Mouse (Mus musculus) urinary bladder, postnatal 0 days (tissue): Measurements from ENCODE around the gene Pde9a. TPM values are rescaled to one million over a fixed set of nuclear protein-coding genes. Genes with fewer than 3 reads are reported as not detected.

Source experiments
- polyA plus RNA-seq: library from polyadenylated mRNA; unstranded; fragments of >200 nt; fragmentation: Nextera tagmentation; extraction: Ambion mirVana; gene quantifications from 2 replicates; pipeline ENCODE4 v1.2.1, GENCODE M21; 2015

Pde9a gene
- polyA plus RNA-seq: 34.1 and 48.2 TPM in 2 replicates

GRCm38 (mm10) chr17:31385671-31386665 lies at the start of gene Pde9a:
TSS of gene Pde9a (plus strand) at chr17:31386210.

DNA sequence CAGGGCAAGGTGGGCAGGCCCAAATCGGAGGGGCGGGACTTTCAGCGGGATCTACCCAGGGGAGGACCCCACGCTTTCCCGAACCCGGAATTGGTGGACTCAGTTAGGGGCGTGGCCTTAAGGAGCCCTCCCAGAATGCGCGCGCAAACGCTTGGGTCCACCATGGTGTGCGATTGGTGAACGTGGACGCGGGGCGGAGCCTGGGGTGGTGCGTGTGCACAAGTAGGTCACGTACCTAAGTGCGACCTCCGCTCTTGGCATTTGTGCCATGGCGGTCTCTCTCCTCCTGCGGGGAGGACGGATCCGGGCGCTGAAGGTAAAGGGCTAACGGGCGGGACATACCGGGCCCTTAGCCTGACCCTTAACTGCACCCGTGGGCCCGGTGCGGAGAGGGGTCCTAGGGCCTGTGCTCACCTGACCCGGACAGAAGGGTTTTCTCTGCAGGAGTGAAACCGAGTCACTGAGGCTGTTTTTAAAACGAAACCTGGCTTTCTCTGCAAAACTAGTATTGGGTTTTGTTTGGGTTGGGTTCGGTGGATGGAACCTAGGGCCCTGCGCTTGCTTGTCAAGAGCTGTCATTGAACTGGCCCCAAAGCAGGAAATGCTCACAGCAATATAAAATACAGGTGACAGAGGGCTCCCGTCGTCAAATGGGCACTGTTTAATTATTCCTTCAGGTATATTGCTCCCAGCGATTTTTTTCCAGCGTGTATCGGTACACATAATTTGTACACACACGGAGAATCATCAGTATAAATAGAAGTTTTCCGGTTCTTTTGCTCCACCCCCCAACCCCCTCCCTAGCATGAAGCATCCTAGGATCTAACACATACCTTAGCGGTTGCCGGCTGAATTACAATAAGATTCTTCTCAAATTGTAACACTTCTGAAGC lies 134.2 kb downstream of the Pde9a start, which contains the start of the genes Wdr4 and Ndufv3:
Wdr4 (minus strand) TSS at position 35 of the 893 bp plus-strand sequence.
Ndufv3 (plus strand) TSS at position 170 of the 893 bp plus-strand sequence.

Other genes with a start within 250 kb of the Pde9a start
- gene Tff2, start 241.9 kb upstream of the Pde9a start, polyA plus RNA-seq: not detected in 2 replicates
- 0.98 and 1.5 TPM in 2 replicates for gene Tff1, start 220.9 kb upstream of the Pde9a start, polyA plus RNA-seq
- gene Tmprss3, start 187.2 kb upstream of the Pde9a start, polyA plus RNA-seq: not detected in 2 replicates
- gene Ubash3a, start 178.3 kb upstream of the Pde9a start, polyA plus RNA-seq: 0.29 TPM in 1 of 2 replicates, not detected in the other
- 2.0 and 2.3 TPM in 2 replicates for gene Rsph1, start 108.8 kb upstream of the Pde9a start, polyA plus RNA-seq
- gene Slc37a1, start 99.4 kb upstream of the Pde9a start, polyA plus RNA-seq: 3.4 and 3.8 TPM in 2 replicates
- 19.0 and 20.2 TPM in 2 replicates for gene Wdr4, start 133.8 kb downstream of the Pde9a start, polyA plus RNA-seq
- 302 and 306 TPM in 2 replicates for gene Ndufv3, start 133.9 kb downstream of the Pde9a start, polyA plus RNA-seq
- gene Pknox1, start 178.5 kb downstream of the Pde9a start, polyA plus RNA-seq: 16.1 and 17.1 TPM in 2 replicates